Mouse (Mus musculus) liver, postnatal 0 days (tissue): ENCODE measurements around the gene Amz2. TPM values are rescaled to one million over a fixed set of nuclear protein-coding genes. Genes with fewer than 3 reads are reported as not detected.

Experiments used
- ATAC-seq: fragments of 200-750 bp; cut with Nextera tagmentation; 2 replicates; pipeline ENCODE4 v1.8.0; 2017; ENCODE audit warnings: mild to moderate bottlenecking, moderate library complexity
- DNase-seq: peaks from one replicate; pipeline ENCODE4 v3.0.0-alpha.2; 2016
- H3K27ac ChIP-seq: fragments of 300-500 bp; sonication (generic); 2 replicates; pipeline ENCODE4 v1.5.1; 2014; ENCODE audit warnings: antibody characterized with exemption, moderate library complexity, mild to moderate bottlenecking, low read depth
- H3K27me3 ChIP-seq: fragments of 300-500 bp; sonication (generic); 2 replicates; pipeline ENCODE4 v1.6.1; 2014; ENCODE audit warnings: low read length, control low read depth, mixed read lengths; ENCODE audit not compliant: insufficient read depth
- H3K36me3 ChIP-seq: fragments of 300-500 bp; sonication (generic); replicated peaks from 2 replicates; pipeline ENCODE4 v1.6.1; 2014; ENCODE audit warnings: mild to moderate bottlenecking, control low read depth, low read length, moderate library complexity, mixed read lengths; ENCODE audit not compliant: insufficient read depth
- H3K4me1 ChIP-seq: fragments of 300-500 bp; sonication (generic); 2 replicates; pipeline ENCODE4 v1.6.1; 2014; ENCODE audit warnings: antibody characterized with exemption, mild to moderate bottlenecking, control low read depth; ENCODE audit not compliant: insufficient read depth
- H3K4me2 ChIP-seq: fragments of 300-500 bp; sonication (generic); 2 replicates; pipeline ENCODE4 v1.6.1; 2014; ENCODE audit warnings: low read depth, mild to moderate bottlenecking, low read length, moderate library complexity, mixed read lengths
- H3K4me3 ChIP-seq: fragments of 300-500 bp; sonication (generic); 2 replicates; pipeline ENCODE4 v1.5.1; 2014; ENCODE audit warnings: low read depth, low read length
- H3K9ac ChIP-seq: fragments of 300-500 bp; sonication (generic); replicated peaks from 2 replicates; pipeline ENCODE4 v1.6.1; 2014; ENCODE audit warnings: mild to moderate bottlenecking, moderate library complexity
- H3K9me3 ChIP-seq: fragments of 300-500 bp; sonication (generic); 2 replicates; pipeline ENCODE4 v1.6.1; 2016; ENCODE audit warnings: mild to moderate bottlenecking, control low read depth, low read length, mixed read lengths
- CTCF ChIP-seq: sonication (generic); IDR thresholded peaks from 2 replicates; pipeline ENCODE4 v1.5.1; 2016; ENCODE audit warnings: antibody characterized with exemption, low read depth
- EP300 ChIP-seq: IDR thresholded peaks from 2 replicates; pipeline ENCODE4 v1.6.1; 2016; ENCODE audit warnings: antibody characterized with exemption, low read depth, mild to moderate bottlenecking
- WGBS: fragments of 180-500 bp; shearing (Covaris S2); extraction: QIAGEN DNeasy Blood & Tissue Kit; methylation state at CpG from one replicate; pipeline ENCODE4 v1.1.7; 2014; ENCODE audit not compliant: insufficient replicate concordance; 5-methylcytosine and 5-hydroxymethylcytosine counted together
- polyA plus RNA-seq: library from polyadenylated mRNA; unstranded; fragments of >200 nt; fragmentation: Nextera tagmentation; extraction: Ambion mirVana; gene quantifications from 2 replicates; pipeline ENCODE4 v1.2.1, GENCODE M21; 2015

The Amz2 gene
- polyA plus RNA-seq, 1 experiment from 2014 or later: 11.0 TPM

GRCm38 (mm10) chr11:109442166-109442730 lies 16.5 kb downstream of the Amz2 start:
- Histone ChIP-seq H3K9me3 (no peaks in the 10 kb centered on the region), H3K4me3 (no peak overlapping the region), H3K36me3 (no peaks in the 10 kb centered on the region), H3K4me1 (peaks cover 12% of the 10 kb centered on the region), H3K4me2 (no peak overlapping the region), H3K9ac (no peak overlapping the region), H3K27ac (no peak overlapping the region), H3K27me3 (no peaks in the 10 kb centered on the region)
- TF ChIP-seq CTCF (no peak), EP300 (no peak)
- ATAC-seq (no peak), DNase-seq (no peak)
- WGBS: 50% methylated on average over 5 of the region's 5 CpGs

- no peak overlapping the region for H3K27ac ChIP-seq
- H3K4me3 ChIP-seq: no peak overlapping the region
- H3K36me3 ChIP-seq: no peaks in the 10 kb centered on the region
- H3K4me1 ChIP-seq: peaks cover 12% of the 10 kb centered on the region
- no peak overlapping the region for H3K4me2 ChIP-seq
- H3K9ac ChIP-seq: no peak overlapping the region
- no peaks in the 10 kb centered on the region for H3K27me3 ChIP-seq
- H3K9me3 ChIP-seq: no peaks in the 10 kb centered on the region
- 70% methylated on average over 8 of the region's 8 CpGs for WGBS
- TF ChIP-seq CTCF (peak; percentile 46), EP300 (no peak)
- DNase-seq: no peak
- no peak for ATAC-seq
Measured at GRCm38 (mm10) chr11:109443468-109444263, 17.9 kb downstream of the Amz2 start.

DNA sequence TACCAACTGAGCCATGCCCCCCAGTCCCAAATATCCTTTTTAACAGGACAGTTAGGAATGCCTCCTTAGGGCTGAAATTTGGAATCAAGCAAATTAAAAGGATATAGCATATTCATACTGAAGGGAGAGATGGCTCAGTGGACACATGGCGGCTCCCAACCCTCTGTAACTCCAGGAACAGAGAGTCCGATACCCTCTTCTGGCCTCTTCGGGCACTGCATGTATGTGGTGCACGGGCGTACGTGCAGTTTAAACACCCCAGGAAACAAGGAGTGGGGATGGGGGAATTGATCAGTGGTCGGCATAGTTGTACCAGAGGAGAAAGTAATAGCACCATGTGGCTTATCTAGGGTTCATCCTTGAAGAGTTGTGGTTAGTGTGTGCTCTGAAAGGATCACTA lies 18.9 kb downstream of the Amz2 start:
- no peak overlapping the region for H3K27ac ChIP-seq
- TF ChIP-seq CTCF: peak; percentile 72
- TF ChIP-seq EP300: no peak
- no peak overlapping the region for H3K4me2 ChIP-seq
- peaks cover 10% of the 10 kb centered on the region for H3K4me1 ChIP-seq
- H3K4me3 ChIP-seq: no peak overlapping the region
- DNase-seq (peak; percentile 62), ATAC-seq (no peak)
- no peaks in the 10 kb centered on the region for H3K27me3 ChIP-seq
- WGBS: 54% methylated on average over 7 of the region's 7 CpGs
- no peak overlapping the region for H3K9ac ChIP-seq
- no peaks in the 10 kb centered on the region for H3K9me3 ChIP-seq
- no peaks in the 10 kb centered on the region for H3K36me3 ChIP-seq

- H3K4me3 ChIP-seq: no peak overlapping the region
- DNase-seq: peak; percentile 28
- no peak overlapping the region for H3K27ac ChIP-seq
- 45% methylated on average over 13 of the region's 13 CpGs for WGBS
- H3K4me1 ChIP-seq: peaks cover 4% of the 10 kb centered on the region
- no peaks in the 10 kb centered on the region; the same call in 1 of the 2 replicates for H3K36me3 ChIP-seq
- H3K4me2 ChIP-seq: no peak overlapping the region
- H3K27me3 ChIP-seq: no peaks in the 10 kb centered on the region
- no peaks in the 10 kb centered on the region for H3K9me3 ChIP-seq
- no peak overlapping the region for H3K9ac ChIP-seq
- peak; percentile 71 for ATAC-seq
- TF ChIP-seq CTCF (peak; percentile 93), EP300 (no peak)
Measured at GRCm38 (mm10) chr11:109445438-109446035, 19.8 kb downstream of the Amz2 start.

DNA sequence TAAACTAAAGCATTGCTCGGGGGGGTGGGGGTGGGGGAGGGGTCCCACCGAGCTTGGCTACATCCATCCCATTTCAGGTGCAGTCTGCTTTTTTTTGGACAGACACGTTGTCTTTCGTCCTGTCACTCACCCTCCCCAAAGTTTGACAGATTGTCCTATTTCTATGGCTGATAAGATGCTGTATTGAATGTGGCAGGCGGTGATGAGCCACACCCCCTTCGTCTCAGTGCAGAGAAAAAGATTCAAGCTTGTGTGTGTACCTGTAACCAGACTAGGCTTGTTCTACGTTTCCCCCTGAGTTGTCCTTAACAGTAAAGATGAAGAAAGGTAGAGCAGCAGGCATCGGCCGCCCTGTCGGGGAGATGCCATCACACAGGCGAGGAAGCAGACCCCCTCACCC lies 25.4 kb downstream of the Amz2 start:
- H3K9ac ChIP-seq: no peak overlapping the region
- no peak overlapping the region for H3K4me2 ChIP-seq
- TF ChIP-seq CTCF: no peak
- TF ChIP-seq EP300: no peak
- no peaks in the 10 kb centered on the region for H3K4me1 ChIP-seq
- no peak for ATAC-seq
- no peaks in the 10 kb centered on the region for H3K27me3 ChIP-seq
- H3K27ac ChIP-seq: no peak overlapping the region
- H3K36me3 ChIP-seq: peaks cover 47% of the 10 kb centered on the region
- no peak for DNase-seq
- 72% methylated on average over 11 of the region's 11 CpGs for WGBS
- H3K4me3 ChIP-seq: no peak overlapping the region
- H3K9me3 ChIP-seq: no peaks in the 10 kb centered on the region

DNA sequence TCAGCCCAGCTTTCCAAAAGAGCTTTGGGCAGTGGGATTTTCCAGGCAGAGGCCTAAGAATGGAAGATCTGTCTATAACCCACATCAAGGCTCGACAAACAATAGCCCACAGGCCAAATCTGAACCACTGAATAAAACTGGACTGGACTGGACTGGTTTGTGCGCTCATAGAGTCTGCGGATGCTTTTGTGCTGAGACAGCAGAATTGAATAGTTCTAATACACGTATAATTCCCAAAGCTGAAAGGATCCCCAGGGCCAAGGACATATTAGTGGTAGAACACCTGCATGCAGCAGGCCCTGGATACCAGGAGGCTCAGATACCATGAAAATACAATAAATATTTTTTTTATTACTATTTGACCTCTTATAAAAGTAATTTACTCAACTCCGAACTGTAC lies 30.5 kb downstream of the Amz2 start:
- Histone ChIP-seq H3K27me3 (no peaks in the 10 kb centered on the region), H3K9ac (no peak overlapping the region), H3K4me1 (no peaks in the 10 kb centered on the region), H3K36me3 (peaks cover 86% of the 10 kb centered on the region), H3K4me2 (no peak overlapping the region), H3K9me3 (no peaks in the 10 kb centered on the region), H3K4me3 (no peak overlapping the region), H3K27ac (no peak overlapping the region)
- DNase-seq (no peak), ATAC-seq (no peak)
- WGBS: 92% methylated on average over 5 of the region's 5 CpGs
- TF ChIP-seq CTCF (no peak), EP300 (no peak)
